Mouse (Mus musculus) retina, embryonic 14.5 days (tissue): ENCODE measurements around the gene Sart3.

Experiments used
- DNase-seq: peaks from one replicate; pipeline ENCODE4 v3.0.0-alpha.2; 2015; ENCODE audit warnings: low spot score

Gene Sart3

GRCm38 (mm10) chr5:113772450-113772895 is at the start of gene Sart3, which contains the start of gene Iscu:
Sart3 (minus strand) TSS chr5:113772510.
Iscu (plus strand) TSS chr5:113772748.
- peak; percentile 95 for DNase-seq

DNA sequence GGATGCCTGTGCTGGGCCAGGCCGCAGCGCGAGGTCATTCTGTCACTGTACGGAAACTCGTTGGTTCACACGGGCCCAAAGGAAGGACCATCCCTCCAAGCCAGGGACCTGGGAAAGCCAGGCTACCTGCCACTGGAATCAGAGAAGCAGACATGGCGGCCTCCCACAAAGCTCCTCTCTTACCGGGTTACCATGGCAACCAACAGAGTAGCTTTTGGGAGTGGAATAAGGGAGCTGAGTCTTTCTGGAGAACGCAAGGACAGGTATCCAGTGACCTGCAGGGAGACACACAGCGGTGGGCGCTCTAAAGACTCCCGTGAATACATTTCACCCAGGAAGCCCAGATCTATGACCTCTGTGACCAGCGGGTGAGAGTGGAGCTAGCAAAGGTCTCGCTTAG is 46.3 kb upstream of the Sart3 start:
- no peak for DNase-seq

DNA sequence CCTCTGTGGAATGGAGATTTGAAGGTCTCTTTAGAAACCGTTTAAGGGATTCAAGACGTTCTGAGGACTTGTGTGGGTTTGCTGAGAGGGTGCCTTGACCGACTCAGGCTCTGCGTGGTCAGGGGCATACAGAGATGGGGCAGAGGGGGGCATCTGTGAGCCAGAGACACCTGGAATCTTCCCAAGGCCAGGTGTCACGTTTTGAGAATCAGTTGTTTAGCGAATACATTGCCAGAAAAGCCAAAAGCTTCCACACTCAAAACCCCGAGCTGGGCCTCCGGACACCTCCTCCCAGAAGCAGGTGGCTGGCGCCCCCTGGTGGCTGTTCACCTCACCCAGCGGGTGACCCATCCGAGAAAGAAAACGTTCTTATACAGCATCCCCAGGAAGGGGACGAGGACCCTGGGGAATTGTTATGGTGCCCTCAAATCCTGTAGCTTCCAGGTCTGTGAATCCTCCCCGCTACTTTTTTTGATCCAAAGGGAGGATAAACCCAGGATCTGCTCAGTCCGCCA is 43.4 kb upstream of the Sart3 start:
- DNase-seq, result peak; percentile 91

DNA sequence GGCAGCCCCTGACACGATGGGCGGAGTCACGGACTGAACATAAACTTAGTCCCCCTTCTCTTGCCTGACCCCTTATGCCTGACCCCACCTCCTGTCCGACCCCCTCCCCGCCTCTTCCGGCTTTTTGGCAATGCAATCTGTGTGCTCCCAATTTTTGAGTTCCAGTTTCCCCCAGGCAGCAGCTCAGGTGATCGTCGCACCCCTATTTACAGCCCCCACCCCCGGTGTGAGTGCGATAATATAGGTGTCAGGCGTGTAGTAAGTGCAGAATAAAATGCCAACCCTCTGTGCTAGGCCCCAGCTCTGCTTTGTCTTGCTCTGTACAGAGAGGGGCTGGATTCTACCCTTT is 42.7 kb upstream of the Sart3 start:
- no peak for DNase-seq

DNA sequence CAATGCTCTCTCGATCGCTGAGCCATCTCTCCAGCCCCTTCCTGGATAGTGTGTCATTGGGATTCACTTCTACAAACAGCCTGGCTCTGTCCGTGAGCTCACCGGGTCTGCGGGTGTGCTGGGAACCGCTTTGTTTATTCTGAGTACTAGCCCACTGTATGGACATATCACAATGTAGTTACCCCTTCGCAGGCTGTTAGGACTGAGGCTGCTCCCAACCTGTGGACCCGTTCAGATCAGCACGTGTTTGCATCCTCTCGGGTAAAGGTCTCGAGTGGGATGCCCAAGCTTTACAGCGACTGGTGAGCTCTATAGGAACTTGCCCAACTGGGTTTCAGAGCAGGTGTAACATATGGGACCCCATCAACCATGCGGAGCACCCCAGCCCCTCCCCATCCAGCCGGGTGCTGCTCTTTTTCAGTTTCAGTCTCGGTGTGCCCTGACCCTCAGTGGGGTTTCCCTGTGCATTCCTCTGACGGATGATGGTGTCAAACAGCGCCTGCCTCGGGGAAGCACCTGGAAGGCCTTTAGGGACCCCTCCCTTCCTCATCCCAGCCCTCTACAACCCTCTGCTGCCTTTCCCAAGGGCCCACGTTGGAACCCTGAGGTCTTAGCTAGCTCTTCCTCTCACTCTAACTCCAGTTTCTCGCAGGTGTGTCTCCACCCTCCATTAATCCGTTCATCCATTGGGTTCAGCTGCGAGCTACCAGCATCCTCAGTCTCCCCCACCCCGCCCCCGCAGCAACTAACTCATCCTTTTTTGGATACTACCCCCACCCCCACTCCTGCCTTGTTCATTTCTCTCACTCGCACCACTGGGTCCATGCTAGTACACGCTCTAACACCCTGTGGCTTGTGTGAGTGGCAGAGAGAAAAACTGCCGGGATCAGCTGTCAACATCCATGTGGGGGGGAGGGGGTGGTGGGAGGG is 42.1 kb upstream of the Sart3 start:
- no peak for DNase-seq

DNA sequence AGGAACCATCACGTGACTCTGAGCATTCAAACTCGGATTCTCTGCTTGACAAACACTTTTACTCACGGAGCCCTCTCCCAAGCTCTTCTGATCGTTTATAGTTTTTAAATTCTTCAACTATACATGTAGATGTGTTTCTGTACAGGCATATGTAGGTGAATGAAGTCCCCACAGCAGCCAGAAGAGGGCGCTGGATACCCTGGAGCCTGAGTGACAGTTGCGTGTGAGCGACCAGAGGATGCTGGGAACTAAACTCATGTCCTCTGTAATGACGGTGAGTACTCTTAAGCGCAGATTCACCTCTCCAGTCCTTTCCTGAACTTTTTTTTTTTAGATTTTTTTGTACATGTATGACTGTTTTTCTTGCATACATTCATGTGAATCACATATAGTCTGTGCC is 41.3 kb upstream of the Sart3 start:
- DNase-seq, result peak; percentile 32

- DNase-seq, result no peak
Observed at GRCm38 (mm10) chr5:113812638-113813037, 40.3 kb upstream of the Sart3 start.

DNA sequence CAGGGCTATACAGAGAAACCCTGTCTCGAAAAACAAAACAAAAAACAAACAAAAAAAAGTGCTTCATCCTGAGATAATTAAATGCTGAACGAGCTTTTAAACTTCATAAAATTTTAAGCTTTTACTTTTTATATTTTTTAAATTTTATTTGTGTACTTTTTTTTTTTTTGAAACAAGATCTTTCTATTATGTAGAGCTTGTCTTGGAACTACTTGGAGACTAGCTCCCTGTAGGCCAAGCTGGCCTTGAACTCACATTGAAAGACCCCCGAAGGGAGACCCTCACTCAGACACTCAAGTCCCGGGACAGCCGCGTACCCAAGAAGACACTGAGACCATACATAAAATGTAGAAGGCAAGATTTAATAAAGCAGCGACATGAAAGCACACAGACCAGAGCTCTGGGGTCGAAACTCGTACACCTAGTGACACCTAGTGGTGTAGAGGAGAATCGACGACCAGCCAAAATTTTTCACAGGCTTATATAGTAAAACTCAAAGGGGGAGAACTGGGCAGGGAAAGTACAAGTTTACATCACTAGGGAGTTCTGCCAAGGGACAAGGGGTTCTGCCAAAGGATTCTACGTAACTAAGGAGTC is 39.6 kb upstream of the Sart3 start:
- DNase-seq, result peak; percentile 49

- DNase-seq, result no peak
Observed at GRCm38 (mm10) chr5:113810111-113810510, 37.8 kb upstream of the Sart3 start.

DNA sequence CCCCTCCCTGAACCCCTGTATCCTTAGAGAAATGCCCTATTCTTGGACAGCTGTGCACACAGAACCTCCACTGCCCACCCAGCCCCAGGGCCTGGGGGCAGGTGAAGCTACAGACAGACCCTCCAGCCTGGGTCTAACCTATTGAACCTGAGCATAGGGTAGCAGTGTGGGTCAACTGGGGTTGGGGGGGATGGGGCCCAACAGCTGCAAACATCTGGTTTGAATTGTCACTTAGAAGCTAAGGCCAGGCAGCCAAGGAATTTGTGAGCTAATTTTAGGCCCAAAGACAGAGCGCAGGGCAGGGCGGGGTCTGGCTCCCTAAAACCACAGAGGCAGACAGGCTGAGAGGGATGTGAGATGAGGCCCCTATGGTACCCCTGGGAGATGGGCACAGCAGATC is 35.9 kb upstream of the Sart3 start:
- no peak for DNase-seq

DNA sequence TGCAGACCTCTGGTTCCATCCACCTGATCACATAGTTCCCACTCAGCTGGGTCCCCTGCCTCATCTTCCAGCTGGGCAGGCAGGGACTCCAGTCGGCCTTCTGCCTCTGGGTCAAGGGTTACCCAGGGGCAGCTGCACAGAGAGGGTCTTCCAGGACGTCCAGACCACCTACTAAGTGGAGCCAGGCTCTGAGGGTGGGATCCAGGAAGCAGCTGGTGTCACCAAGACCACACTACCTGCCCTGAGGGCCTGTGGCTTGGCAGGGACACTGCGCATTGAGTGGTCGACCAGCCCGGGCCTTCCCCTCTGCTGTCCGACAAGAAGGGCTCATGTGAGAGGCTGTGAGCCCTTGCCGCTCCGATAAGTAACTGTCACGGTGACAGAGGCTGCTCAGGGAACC is 35.4 kb upstream of the Sart3 start:
- DNase-seq, result no peak

DNA sequence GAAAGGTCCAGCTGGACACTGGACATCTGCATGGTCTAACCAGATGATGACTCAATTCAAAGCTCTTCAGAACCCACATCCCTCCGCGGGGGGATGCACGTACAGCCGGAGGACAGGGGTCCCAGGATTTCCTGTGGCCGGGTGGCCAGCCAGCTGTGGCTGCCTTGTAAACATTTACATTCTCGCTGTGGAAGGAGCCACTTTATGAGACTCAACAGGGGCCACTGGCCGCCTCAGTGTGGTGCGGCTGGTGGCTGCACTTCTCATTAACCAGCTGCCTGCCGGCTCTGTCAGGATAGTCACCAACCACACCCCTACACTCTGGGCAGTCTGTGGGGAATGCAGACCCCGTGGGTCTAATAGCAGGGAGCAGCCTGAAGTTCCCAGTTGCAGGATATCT is 34.1 kb upstream of the Sart3 start:
- DNase-seq, result no peak

DNA sequence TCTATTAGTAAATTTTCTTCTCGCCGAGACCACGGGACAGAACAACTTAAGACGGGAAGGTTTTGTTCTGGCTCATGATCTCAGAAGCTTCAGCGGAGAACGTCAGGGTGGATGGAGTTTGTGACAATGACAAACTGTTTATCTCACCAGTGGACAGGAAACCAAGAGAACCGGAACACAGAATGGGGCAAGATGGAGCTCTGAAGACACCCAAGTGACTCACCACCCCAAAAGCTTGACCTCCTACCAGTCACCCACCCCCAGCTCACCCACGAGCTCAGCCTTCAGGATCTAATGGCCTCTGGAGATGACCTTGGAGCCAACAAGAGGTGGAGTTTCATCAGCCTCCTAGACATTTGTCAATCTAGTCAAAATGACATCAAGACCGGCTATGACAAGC is 33.0 kb upstream of the Sart3 start:
- no peak for DNase-seq

DNA sequence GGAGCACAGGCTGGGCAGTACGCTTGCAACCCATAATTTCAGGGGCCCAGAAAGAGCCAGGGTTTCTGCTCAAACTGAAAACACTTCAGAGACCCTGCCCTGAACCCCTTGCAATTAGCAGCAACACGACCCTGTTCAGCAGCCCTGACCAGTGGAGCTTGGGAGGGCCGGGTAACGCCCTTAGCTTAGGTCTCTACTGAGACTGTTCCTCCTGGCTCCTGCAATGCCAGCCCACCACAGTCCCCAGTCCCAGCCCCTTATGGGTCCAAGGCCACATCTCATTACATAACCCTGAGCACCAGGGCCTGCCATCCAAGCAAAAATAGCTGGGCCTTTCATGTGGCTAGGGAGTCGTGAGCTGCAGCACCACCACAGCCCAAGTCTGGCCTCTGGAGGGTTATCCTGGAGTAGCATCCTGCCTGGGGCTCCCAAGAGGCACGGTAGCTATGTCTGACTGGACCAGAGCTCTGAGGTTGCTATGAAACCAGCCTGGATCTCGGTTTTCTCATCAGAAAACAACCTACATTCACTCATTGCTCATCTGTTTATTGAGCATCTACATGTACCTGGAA is 32.2 kb upstream of the Sart3 start:
- no peak for DNase-seq

GRCm38 (mm10) chr5:113800280-113800679 is 28.0 kb upstream of the Sart3 start, which contains the start of gene Tmem119:
Tmem119 (minus strand) TSS chr5:113800516.
- peak; percentile 72 for DNase-seq

DNA sequence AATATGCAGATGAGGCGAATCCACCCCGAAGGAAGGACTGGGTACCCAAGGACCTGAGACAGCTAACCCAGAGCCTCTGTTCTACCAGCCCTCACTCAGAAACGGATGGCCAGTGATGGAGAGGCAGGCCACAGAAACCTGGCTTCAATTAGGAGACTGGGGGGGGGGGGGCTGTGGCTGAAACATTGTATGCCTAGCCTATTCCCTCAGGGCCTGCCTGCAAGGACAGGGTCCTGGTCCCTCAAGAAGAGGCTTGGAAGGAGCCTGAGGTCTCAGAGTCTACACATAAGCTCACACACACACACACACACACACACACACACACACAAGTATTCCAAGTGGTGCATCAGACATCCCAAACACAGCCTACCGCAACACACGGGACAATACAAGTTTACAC is 27.4 kb upstream of the Sart3 start:
- DNase-seq, result no peak

DNA sequence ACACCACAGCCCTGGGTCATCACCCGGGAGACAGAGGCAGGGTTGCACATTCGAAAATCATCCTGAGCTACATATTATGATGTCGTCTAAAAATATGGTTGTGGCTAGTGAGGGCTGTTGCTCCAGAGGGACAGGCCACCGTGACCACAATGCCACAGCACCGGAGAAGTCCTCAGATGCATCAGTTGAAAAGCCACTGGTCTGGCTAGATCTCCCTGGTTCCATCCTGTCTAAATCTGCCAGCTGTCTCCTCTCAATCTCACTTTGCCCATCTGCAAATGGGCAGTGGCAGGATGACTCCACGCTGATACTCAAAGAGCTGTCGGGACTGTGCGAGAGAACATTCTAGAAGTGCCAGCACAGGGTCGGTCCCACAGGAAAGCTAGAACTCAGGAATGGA is 26.2 kb upstream of the Sart3 start:
- no peak for DNase-seq

DNA sequence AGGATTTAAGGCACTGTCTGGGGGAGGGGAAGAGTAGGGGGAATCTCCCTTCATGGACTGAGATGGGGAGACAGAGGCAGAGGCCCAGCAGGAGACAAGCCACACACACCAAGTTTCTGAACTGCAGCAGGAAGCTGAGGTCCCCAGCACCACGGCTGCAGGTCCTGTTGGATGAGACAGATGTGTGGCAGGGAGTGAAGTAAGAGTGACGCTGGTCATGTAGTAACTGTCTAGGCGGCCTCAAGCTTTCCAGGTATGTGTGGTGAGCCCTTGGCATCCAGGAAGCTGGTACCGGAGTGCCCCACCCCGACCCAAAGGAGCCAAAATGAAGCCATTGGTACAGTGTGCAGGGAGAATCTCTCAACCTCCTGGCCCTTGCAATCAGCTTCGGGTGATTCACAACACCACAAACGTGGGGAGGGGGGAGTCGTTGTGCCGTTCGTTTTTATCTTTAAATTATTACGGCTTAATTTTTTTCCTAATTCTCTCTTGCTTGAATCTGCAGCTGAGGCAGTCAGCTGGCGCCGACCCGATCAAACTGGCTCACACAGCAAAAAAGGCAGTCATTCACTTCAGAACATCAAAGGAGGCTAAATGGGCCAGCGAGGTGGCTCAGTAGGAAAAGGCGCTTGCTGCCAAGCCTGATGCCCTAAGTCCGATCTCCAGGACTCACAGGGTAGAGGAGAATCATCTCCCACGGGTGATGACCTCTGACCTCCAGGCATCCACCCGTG is 25.0 kb upstream of the Sart3 start:
- no peak for DNase-seq

DNA sequence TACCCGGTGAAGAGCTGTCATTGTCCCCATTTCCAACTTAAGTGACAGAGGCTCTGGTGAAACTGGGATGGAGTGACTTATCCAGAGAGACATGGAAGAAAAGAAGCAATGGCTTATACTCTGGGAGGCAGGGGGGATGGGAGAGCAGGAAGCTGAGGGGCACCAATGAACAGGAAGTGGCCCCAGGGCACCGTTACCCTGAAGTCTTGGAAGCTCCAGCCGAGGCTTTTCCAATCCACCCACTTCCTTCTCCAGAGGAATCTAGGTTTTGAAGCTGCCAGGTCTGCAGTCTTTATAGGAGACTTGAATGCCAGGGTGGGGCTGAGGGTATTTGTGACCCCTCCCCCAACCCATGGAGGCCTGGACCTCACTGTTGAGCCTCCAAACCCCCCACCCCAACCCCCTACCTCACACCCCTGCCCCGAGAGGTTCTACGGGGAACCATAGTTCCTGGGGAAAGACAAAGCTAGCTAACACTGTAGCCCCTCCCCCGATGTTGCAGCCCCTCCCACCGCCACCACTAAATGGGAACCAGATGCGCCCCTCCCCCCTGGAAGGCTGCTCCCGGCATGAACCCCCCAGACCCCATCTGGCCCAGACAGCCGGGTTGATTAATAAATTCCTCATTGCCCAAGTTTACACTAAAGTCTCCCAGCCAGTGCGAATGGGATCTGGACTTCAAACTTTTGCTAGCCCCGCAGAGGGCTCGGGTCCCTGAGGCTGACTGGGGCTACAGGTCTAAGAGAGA is 24.3 kb upstream of the Sart3 start:
- DNase-seq, result no peak

GRCm38 (mm10) chr5:113791197-113792095 is 19.1 kb upstream of the Sart3 start:
- DNase-seq, result no peak
